Comparison of ENCODE assay signal across 8 mouse cellular contexts in the genomic region with DNA sequence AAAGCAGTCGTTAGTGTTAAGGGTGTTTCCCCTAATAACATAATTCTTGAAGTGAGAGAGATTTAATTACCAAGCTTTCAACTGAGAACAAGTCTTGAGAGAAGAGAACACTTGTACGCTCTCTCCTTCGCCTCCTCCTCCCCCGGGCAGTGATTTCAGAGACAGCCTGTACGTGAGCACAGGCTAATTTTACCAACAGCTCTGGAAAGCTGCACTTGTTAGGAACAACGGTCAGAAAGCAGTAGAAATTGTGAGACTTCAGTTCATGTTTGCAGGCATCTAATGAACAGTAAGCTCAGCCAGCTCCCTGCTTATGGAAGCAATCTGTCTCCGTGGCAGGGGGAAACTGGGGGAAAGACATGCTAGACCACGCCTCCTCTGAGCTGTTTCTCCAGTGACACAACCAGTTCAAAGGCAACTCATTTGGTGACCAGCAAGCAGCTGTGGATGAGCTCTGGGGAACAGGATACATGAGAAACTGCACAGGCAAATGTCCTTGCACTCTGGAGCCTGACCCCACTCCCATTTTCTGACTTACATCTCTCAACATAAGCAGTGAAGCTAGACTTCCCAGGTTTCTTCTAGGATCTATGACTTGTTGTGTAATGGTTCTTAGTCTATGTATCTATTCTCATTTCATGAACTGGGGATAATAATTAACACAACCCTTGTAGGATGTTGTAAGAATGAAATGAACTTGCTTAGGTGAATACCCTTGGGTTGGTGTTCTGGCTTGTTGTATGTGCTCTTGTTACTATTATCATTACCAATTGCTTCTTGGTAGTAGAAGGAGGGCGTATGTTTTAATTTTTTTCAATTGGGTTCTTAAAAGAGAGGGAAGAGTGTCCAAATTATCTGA.
A peak's percentile ranks its signal among the peaks of the same experiment; 100 is the strongest.
DNase-seq lines count a peak whose midpoint lies in the region; ATAC-seq and TF ChIP-seq lines count a peak whose summit lies in the region.

No protein-coding gene starts in this region.

- WGBS in liver, adult 2 months: 29% methylated on average over 9 of the region's 9 CpGs
- WGBS in embryonic facial prominence, embryonic 15.5 days: 32% methylated on average over 9 of the region's 9 CpGs

- H3K9ac ChIP-seq in liver, adult 2 months (ENCODE audit: low read depth, low read length): no peak overlapping the region
- H3K9ac ChIP-seq in embryonic facial prominence, embryonic 15.5 days: no peak overlapping the region

- no peak overlapping the region for H3K4me3 ChIP-seq in liver, adult 2 months (ENCODE audit: insufficient read depth, low read depth, low read length)
- no peak overlapping the region for H3K4me3 ChIP-seq in embryonic facial prominence, embryonic 15.5 days (replicated peaks)

- DNase-seq in liver, adult 2 months (ENCODE audit: extremely low read depth, low read depth, low spot score): peak; percentile 84
- no peak for DNase-seq in liver
- peak; percentile 20 to 59 for DNase-seq in kidney, postnatal 25 days
- DNase-seq in gastrocnemius, postnatal 14 days: no peak
- no peak for DNase-seq in thymus, postnatal 0 days (ENCODE audit: low spot score)

- H3K4me1 ChIP-seq in liver, adult 2 months (ENCODE audit: control insufficient read depth, insufficient read depth, low read length): peaks cover 11% of the 10 kb centered on the region
- peaks cover 17% of the 10 kb centered on the region for H3K4me1 ChIP-seq in embryonic facial prominence, embryonic 15.5 days

- H3K27ac ChIP-seq in liver, adult 2 months (replicated peaks; ENCODE audit: insufficient read depth, low read depth, low read length): peak overlapping the region; percentile 9
- peak overlapping the region; percentile 9; the same call in 1 of the 2 replicates for H3K27ac ChIP-seq in embryonic facial prominence, embryonic 15.5 days (replicated peaks)

- no peak for TF ChIP-seq POLR2A in liver, adult 2 months (IDR thresholded peaks at IDR 0.05; ENCODE audit: extremely low read depth, insufficient read depth, low read length)

- ATAC-seq in embryonic facial prominence, embryonic 15.5 days (ENCODE audit: insufficient number of reproducible peaks, low FRiP score, low TSS enrichment, low read depth): no peak; the same call in 1 of the 2 replicates
- ATAC-seq in megakaryocyte, adult 5-6 weeks (ENCODE audit: poor library complexity, severe bottlenecking): peak; percentile 11; the same call in 1 of the 2 replicates
- ATAC-seq in inflammation-experienced regulatory T-cells, adult 6 months: no peak

- intact Hi-C loops in gastrocnemius, postnatal 14 days (cut with DNase I; ENCODE audit: low total_unique reads): no loop called here

- no peaks in the 10 kb centered on the region for H3K27me3 ChIP-seq in liver, adult 2 months (ENCODE audit: control insufficient read depth, insufficient read depth, low read length)
- no peaks in the 10 kb centered on the region for H3K27me3 ChIP-seq in embryonic facial prominence, embryonic 15.5 days

- no peak for TF ChIP-seq CTCF in liver, adult 2 months (IDR thresholded peaks at IDR 0.05; ENCODE audit: low read depth, low read length)

- 0 out of 2 replicates have a peak overlapping the region, but pooled peaks have one; percentile 8 for H3K4me2 ChIP-seq in embryonic facial prominence, embryonic 15.5 days (replicated peaks)

- H3K79me2 ChIP-seq in liver, adult 2 months (ENCODE audit: control insufficient read depth, insufficient read depth, low read length): no peaks in the 10 kb centered on the region

- no peaks in the 10 kb centered on the region for H3K36me3 ChIP-seq in liver, adult 2 months (ENCODE audit: control insufficient read depth, insufficient read depth, low read length)
- H3K36me3 ChIP-seq in embryonic facial prominence, embryonic 15.5 days: no peaks in the 10 kb centered on the region

- no peaks in the 10 kb centered on the region for H3K9me3 ChIP-seq in embryonic facial prominence, embryonic 15.5 days (replicated peaks)

Comparison
In these comparisons a context has a peak if more than half of its experiments do, and no peak if none do; other contexts are left out.
1. DNase-seq: peak in liver, adult 2 months (single experiment) and kidney, postnatal 25 days (2 of 2); none in liver (single experiment), gastrocnemius, postnatal 14 days (single experiment) and thymus, postnatal 0 days (single experiment).